Mouse (Mus musculus) heart, embryonic 11.5 days (tissue): ENCODE results near the gene Wdr86. TPM values are rescaled to one million over a fixed set of nuclear protein-coding genes. Genes with fewer than 3 reads are reported as not detected.

Source experiments
- ATAC-seq: fragments of 200-750 bp; cut with Nextera tagmentation; replicated peaks from 2 replicates; pipeline ENCODE4 v1.8.0; 2017; ENCODE audit warnings: moderate library complexity; ENCODE audit not compliant: insufficient number of reproducible peaks, low FRiP score, low TSS enrichment
- H3K27ac ChIP-seq: fragments of 300-500 bp; sonication (generic); 2 replicates; pipeline ENCODE4 v1.5.1; 2014; ENCODE audit warnings: mild to moderate bottlenecking, low read depth, low read length
- H3K27me3 ChIP-seq: fragments of 300-500 bp; sonication (generic); 2 replicates; pipeline ENCODE4 v1.6.1; 2014; ENCODE audit warnings: mild to moderate bottlenecking, low read length, mixed read lengths; ENCODE audit not compliant: control insufficient read depth, insufficient read depth
- H3K36me3 ChIP-seq: fragments of 300-500 bp; sonication (generic); 2 replicates; pipeline ENCODE4 v1.6.1; 2014; ENCODE audit warnings: mild to moderate bottlenecking, low read length, moderate library complexity, mixed read lengths; ENCODE audit not compliant: control insufficient read depth, insufficient read depth
- H3K4me1 ChIP-seq: fragments of 300-500 bp; sonication (generic); 2 replicates; pipeline ENCODE4 v1.6.1; 2014; ENCODE audit warnings: low read length; ENCODE audit not compliant: control insufficient read depth, insufficient read depth
- H3K4me2 ChIP-seq: fragments of 300-500 bp; sonication (generic); 2 replicates; pipeline ENCODE4 v1.6.1; 2014; ENCODE audit warnings: mild to moderate bottlenecking, moderate library complexity
- H3K4me3 ChIP-seq: fragments of 300-500 bp; sonication (generic); 2 replicates; pipeline ENCODE4 v1.5.1; 2014; ENCODE audit warnings: low read depth, low read length
- H3K9ac ChIP-seq: fragments of 300-500 bp; sonication (generic); 2 replicates; pipeline ENCODE4 v1.6.1; 2014; ENCODE audit warnings: mild to moderate bottlenecking, low read depth, low read length, moderate library complexity
- H3K9me3 ChIP-seq: fragments of 300-500 bp; sonication (generic); replicated peaks from 2 replicates; pipeline ENCODE4 v1.6.1; 2016; ENCODE audit warnings: low read length; ENCODE audit not compliant: control insufficient read depth
- WGBS: fragments of 180-500 bp; shearing (Covaris S2); extraction: QIAGEN DNeasy Blood & Tissue Kit; methylation state at CpG from one replicate; pipeline ENCODE4 v1.1.7; 2014; ENCODE audit not compliant: insufficient replicate concordance; 5-methylcytosine and 5-hydroxymethylcytosine counted together
- polyA plus RNA-seq: library from polyadenylated mRNA; unstranded; fragments of >200 nt; fragmentation: Nextera tagmentation; extraction: Ambion mirVana; gene quantifications from 2 replicates; pipeline ENCODE4 v1.2.1, GENCODE M21; 2014

The Wdr86 gene
- polyA plus RNA-seq, 1 experiment from 2014 or later, result 13.6 TPM

DNA sequence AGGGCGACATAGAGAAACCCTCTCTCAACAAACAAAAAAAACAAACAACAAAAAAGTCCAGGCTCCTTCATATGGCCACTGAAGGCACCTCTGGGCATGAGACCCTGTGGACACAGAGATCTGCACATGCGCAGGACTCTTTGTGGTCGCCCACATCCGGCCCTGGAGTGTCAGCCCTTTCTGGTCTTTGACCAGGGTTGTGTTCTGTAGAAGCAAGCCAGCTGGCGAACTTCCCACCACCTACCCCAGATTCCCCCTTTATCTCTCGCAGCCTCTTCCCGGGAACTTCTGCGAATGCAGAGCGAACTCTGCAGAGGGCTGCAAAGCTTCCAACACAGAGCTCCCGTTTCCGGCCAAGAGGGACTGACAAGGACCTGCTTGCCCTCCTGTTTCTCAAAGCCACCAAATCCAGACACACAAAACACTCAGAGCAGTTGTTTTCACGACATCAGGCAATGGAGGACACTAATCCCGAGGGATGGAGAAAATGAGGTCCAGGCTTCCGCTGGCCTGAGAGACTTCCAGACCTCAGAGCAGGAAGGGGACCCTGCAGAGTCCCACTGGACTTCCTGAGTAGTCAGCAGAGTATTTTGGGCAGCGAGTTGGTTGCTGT lies 8.7 kb upstream of the Wdr86 start:
- peak overlapping the region; percentile 59 for H3K9ac ChIP-seq
- H3K27ac ChIP-seq, result peak overlapping the region; percentile 82
- peaks cover 18% of the 10 kb centered on the region for H3K4me1 ChIP-seq
- peak overlapping the region; percentile 48 for H3K4me2 ChIP-seq
- no peaks in the 10 kb centered on the region for H3K36me3 ChIP-seq
- H3K27me3 ChIP-seq, result no peaks in the 10 kb centered on the region
- peak overlapping the region; percentile 22 for H3K4me3 ChIP-seq
- 16% methylated on average over 15 of the region's 15 CpGs for WGBS
- ATAC-seq, result peak; percentile 56; the same call in 1 of the 2 replicates
- H3K9me3 ChIP-seq, result no peaks in the 10 kb centered on the region

DNA sequence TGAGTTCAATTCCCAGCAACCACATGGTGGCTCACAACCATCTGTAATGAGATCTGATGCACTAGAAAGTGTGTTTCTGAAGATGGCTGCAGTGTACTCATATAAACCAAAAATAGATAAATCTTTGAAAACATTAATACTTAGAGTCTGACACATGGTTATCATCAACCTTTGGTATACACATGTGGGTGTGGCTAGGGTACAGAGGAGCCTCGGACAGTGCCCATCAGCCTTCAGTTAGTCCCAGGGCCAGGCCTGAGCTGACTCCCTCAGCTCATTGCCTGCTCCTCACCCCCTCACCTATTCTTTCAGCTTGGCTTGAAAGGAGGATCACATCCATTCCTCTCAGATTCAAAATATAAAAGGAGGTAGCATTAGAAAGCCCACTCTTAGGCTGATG lies 8.0 kb upstream of the Wdr86 start:
- Histone ChIP-seq H3K4me1 (peaks cover 21% of the 10 kb centered on the region), H3K9me3 (no peaks in the 10 kb centered on the region), H3K4me3 (no peak overlapping the region), H3K27me3 (no peaks in the 10 kb centered on the region), H3K36me3 (no peaks in the 10 kb centered on the region), H3K9ac (no peak overlapping the region), H3K4me2 (no peak overlapping the region), H3K27ac (peak overlapping the region; percentile 82)
- WGBS, result 58% methylated on average over 1 of the region's 1 CpGs
- ATAC-seq, result no peak

DNA sequence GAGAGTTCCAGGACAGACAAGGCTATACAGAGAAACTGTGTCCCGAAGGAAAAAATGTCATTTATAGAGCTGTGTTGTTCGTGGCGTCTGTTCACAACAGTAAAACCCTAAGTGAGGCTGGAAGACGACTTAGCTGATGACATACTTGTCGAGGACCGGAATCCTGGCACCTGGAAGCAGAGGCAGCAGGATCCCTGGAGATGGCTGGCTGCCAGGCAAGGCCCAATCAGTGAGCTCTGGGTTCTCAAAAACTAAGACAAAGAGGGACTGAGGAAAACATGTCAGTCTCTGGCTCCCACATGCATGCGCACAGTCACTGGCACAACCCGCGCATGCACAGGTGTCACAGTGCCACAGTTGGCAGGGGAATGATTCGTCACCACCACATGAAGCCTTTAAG lies 7.1 kb upstream of the Wdr86 start:
- H3K4me2 ChIP-seq, result no peak overlapping the region
- WGBS, result 89% methylated on average over 10 of the region's 10 CpGs
- no peaks in the 10 kb centered on the region for H3K36me3 ChIP-seq
- no peak overlapping the region for H3K4me3 ChIP-seq
- H3K27me3 ChIP-seq, result no peaks in the 10 kb centered on the region
- no peak overlapping the region for H3K27ac ChIP-seq
- ATAC-seq, result no peak
- peaks cover 29% of the 10 kb centered on the region for H3K4me1 ChIP-seq
- H3K9ac ChIP-seq, result no peak overlapping the region
- H3K9me3 ChIP-seq, result no peaks in the 10 kb centered on the region

DNA sequence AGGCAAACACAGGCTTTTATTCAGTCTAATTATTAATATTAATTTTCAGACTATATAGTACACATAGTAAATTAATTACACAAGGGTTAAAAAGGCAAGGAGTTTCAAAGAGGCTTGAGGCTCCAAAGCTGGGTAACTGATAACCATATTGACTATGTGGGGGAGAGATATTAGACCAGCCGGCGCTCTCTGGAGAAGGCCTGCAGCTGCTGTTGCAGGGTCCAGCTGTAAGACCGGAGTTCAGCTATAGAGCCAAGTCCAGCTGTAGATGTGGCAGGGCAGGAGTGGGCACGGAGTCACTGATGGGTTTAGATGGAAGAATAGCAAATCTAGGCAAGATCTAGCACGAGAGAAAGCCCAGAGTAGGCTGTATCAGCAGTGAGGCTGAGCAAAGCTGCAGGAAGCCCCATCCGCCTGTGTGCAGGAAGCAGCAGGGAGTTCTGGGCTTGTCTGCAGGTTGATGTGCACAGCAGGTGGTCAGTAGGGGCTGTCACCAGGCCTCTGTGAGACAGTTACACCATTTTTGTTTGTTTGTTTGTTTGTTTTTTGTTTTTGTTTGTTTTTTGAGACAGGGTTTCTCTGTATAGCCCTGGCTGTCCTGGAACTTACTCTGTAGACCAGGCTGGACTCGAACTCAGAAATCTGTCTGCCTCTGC lies 3.4 kb upstream of the Wdr86 start:
- Histone ChIP-seq H3K9ac (no peak overlapping the region), H3K27me3 (peaks cover 7% of the 10 kb centered on the region; the same call in 1 of the 2 replicates), H3K4me2 (no peak overlapping the region), H3K4me3 (no peak overlapping the region), H3K27ac (peak overlapping the region; percentile 59; the same call in 1 of the 2 replicates), H3K36me3 (no peaks in the 10 kb centered on the region), H3K4me1 (peaks cover 29% of the 10 kb centered on the region), H3K9me3 (no peaks in the 10 kb centered on the region)
- ATAC-seq, result no peak
- 45% methylated on average over 7 of the region's 7 CpGs for WGBS

DNA sequence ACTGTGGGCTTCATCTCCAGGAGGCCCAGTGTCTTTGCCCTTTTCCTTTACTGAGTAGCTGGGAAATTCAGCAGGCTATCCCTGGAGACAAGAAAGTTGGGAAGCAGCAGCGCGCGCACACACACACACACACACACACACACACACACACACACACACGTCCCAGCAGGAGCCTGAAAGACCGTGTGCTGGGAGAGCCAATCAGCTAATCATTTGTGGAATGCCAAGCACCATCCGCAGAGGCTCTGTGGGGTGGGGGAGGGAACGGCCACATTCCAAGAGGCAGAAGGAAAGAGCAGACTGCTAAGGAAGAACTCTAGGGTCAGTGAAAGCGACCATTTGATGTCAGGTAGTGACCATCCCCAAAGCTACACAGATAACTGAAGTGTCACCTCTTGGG lies 2.6 kb upstream of the Wdr86 start:
- Histone ChIP-seq H3K27ac (0 out of 2 replicates have a peak overlapping the region, but pooled peaks have one; percentile 29), H3K4me2 (peak overlapping the region; percentile 32), H3K9me3 (no peaks in the 10 kb centered on the region), H3K9ac (no peak overlapping the region), H3K36me3 (no peaks in the 10 kb centered on the region), H3K27me3 (peaks cover 7% of the 10 kb centered on the region; the same call in 1 of the 2 replicates), H3K4me3 (no peak overlapping the region), H3K4me1 (peaks cover 24% of the 10 kb centered on the region)
- under 1% methylated on average over 8 of the region's 8 CpGs for WGBS
- peak; percentile 66; the same call in 1 of the 2 replicates for ATAC-seq

DNA sequence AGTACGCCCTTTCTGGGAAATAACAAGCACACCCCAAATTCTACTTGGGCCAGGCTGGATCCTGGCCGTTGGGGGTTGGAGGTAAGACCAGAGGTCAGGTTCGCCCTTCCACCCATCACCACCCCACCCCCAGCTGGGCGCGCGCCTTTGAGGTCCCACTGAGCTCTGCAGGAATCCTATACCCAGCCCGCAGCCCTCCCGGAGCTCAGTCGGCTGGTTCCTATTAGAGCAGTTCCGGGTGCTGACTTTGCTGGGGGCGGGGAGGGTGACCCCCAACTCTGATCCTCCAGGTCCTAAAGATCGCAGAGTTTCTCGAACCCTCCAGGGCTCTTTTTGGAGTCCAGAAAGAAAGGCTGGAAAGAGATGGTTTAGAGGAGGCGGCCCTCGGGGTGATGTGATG lies 459 bp upstream of the Wdr86 start:
- Histone ChIP-seq H3K4me2 (peak overlapping the region; percentile 87), H3K27me3 (peaks cover 7% of the 10 kb centered on the region; the same call in 1 of the 2 replicates), H3K9me3 (no peaks in the 10 kb centered on the region), H3K27ac (peak overlapping the region; percentile 59; the same call in 1 of the 2 replicates), H3K4me3 (peak overlapping the region; percentile 51), H3K9ac (peak overlapping the region; percentile 75), H3K4me1 (peaks cover 24% of the 10 kb centered on the region), H3K36me3 (no peaks in the 10 kb centered on the region)
- WGBS, result 1% methylated on average over 15 of the region's 15 CpGs
- ATAC-seq, result no peak

DNA sequence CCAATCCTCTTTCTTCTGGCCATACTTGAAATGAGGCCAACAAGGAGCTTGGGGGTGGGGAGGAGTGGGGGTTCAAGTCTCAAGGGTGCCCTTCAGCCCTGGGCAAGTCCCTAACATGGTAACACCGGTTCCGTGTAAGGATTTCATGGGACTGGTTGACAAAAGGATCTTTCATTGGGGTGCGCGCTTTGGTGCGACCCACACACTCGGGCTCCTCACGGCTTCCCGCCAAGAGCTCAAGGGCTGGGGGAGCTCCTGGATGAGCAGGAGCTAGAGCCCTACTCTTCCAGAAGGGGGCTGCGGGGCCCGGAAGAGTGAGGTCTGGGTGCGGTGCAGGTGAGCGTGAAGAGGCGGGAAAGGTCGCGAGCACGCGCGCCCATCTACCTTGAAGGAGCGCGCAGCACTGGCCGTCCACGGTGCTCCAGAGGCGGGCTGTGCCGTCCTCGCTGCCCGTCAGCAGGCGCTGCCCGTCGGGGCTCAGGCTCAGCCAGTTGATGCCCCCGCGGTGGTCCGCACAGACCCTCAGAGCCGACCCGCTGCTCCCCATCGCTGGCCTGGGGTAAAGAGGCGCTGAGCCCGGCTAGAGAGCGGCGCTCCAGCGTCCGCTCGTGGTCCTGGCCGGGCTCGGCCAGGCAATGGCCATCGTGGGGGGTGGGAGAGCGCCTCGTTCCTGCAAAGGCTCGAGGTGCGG lies 585 bp downstream of the Wdr86 start:
- Histone ChIP-seq H3K4me2 (peak overlapping the region; percentile 87), H3K9ac (peak overlapping the region; percentile 75), H3K9me3 (no peaks in the 10 kb centered on the region), H3K27ac (0 out of 2 replicates have a peak overlapping the region, but pooled peaks have one; percentile 41), H3K4me1 (peaks cover 29% of the 10 kb centered on the region), H3K36me3 (no peaks in the 10 kb centered on the region), H3K27me3 (peaks cover 7% of the 10 kb centered on the region; the same call in 1 of the 2 replicates), H3K4me3 (peak overlapping the region; percentile 51)
- WGBS, result 1% methylated on average over 49 of the region's 49 CpGs
- ATAC-seq, result peak; percentile 9; the same call in 1 of the 2 replicates

DNA sequence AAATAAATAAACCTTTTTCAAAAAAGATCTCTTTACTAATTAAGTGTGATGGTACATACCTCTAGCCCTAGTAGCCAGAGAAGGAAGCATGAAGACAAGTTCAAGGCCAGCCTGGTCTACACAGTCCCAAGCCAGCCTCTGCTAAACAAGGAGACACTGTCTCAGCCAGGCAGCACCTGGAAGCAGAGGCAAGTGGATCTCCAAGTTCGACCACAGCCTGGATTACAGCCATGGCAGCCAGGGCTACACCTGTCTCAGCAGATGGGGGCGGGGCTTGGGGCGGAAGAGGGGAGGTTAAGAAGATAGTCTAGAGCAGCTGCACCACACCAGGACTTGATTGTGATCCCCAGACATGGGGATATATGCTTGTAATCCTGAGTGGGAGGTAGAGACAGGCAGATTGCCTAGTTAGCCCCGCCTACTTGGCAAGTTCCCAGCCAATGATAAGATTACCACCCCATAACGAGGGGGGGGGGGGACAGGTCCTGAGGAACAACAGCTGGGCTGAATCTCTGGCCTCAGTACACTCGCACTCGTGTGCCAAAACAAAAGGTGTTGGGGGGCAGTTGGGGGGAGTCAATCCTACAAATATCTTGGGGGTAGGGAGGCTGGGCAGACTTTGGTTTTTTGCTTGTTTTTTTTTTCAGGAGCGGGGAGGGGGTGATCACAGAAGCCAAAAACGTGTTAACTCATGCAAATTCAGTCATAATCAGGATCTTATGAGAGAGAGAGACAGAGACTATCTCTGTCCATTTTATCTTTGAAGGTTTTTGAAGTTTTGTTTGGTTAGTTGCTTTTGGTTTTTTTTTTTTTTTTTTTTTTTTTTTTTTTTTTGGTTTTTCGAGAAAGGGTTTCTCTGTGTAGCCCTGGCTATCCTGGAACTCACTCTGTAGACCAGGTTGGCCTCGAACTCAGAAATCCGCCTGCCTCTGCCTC lies 3.4 kb downstream of the Wdr86 start:
- no peak for ATAC-seq
- Histone ChIP-seq H3K36me3 (no peaks in the 10 kb centered on the region), H3K4me2 (no peak overlapping the region), H3K27me3 (peaks cover 7% of the 10 kb centered on the region; the same call in 1 of the 2 replicates), H3K4me3 (no peak overlapping the region), H3K27ac (no peak overlapping the region), H3K9ac (no peak overlapping the region), H3K9me3 (no peaks in the 10 kb centered on the region), H3K4me1 (peaks cover 27% of the 10 kb centered on the region)
- 56% methylated on average over 12 of the region's 12 CpGs for WGBS
